Mouse (Mus musculus) mesoderm, embryonic 11.5 days (tissue): ENCODE results near the gene Mrps27.

ENCODE experiments used
- DNase-seq: peaks from one replicate; pipeline ENCODE4 v3.0.0-alpha.2; 2012; ENCODE audit warnings: low read depth, low spot score

Gene Mrps27

GRCm38 (mm10) chr13:99439357-99439756 lies 94.8 kb downstream of the Mrps27 start:
- no peak for DNase-seq

- DNase-seq = no peak
Observed at GRCm38 (mm10) chr13:99440228-99440627, 95.6 kb downstream of the Mrps27 start.

- DNase-seq = peak; percentile 72
Observed at GRCm38 (mm10) chr13:99441700-99442433, 97.3 kb downstream of the Mrps27 start.

GRCm38 (mm10) chr13:99442434-99443249 lies 98.1 kb downstream of the Mrps27 start:
- no peak for DNase-seq

GRCm38 (mm10) chr13:99443484-99444175 lies 99.0 kb downstream of the Mrps27 start:
- no peak for DNase-seq

- peak; percentile 81 for DNase-seq
Observed at GRCm38 (mm10) chr13:99444431-99444871, 99.9 kb downstream of the Mrps27 start.

GRCm38 (mm10) chr13:99444880-99445279 lies 100.3 kb downstream of the Mrps27 start:
- peak; percentile 78 for DNase-seq

GRCm38 (mm10) chr13:99447002-99447401 lies 102.4 kb downstream of the Mrps27 start:
- no peak for DNase-seq

GRCm38 (mm10) chr13:99447403-99448199 lies 103.0 kb downstream of the Mrps27 start:
- DNase-seq = peak; percentile 60

- DNase-seq = no peak
Observed at GRCm38 (mm10) chr13:99448278-99448677, 103.7 kb downstream of the Mrps27 start.

- no peak for DNase-seq
Observed at GRCm38 (mm10) chr13:99449547-99449946, 105.0 kb downstream of the Mrps27 start.

GRCm38 (mm10) chr13:99450766-99451165 lies 106.2 kb downstream of the Mrps27 start:
- DNase-seq = no peak

GRCm38 (mm10) chr13:99451276-99451675 lies 106.7 kb downstream of the Mrps27 start:
- DNase-seq = no peak

GRCm38 (mm10) chr13:99452444-99452843 lies 107.9 kb downstream of the Mrps27 start:
- DNase-seq = no peak

GRCm38 (mm10) chr13:99454977-99455376 lies 110.4 kb downstream of the Mrps27 start:
- no peak for DNase-seq

- DNase-seq = no peak
Observed at GRCm38 (mm10) chr13:99458658-99459386, 114.2 kb downstream of the Mrps27 start.

- no peak for DNase-seq
Observed at GRCm38 (mm10) chr13:99459612-99460011, 115.0 kb downstream of the Mrps27 start.

- DNase-seq = no peak
Observed at GRCm38 (mm10) chr13:99461886-99462285, 117.3 kb downstream of the Mrps27 start.

GRCm38 (mm10) chr13:99464551-99464950 lies 120.0 kb downstream of the Mrps27 start:
- DNase-seq = no peak
